Mouse (Mus musculus) thymus, adult 2 months (tissue): ENCODE measurements around the gene Fgf6.

Experiments
- CTCF ChIP-seq: fragments of 200-500 bp; IDR thresholded peaks from 2 replicates; pipeline ENCODE4 v1.5.1; 2012; ENCODE audit warnings: mild to moderate bottlenecking, control low read depth, low read length, moderate library complexity, borderline replicate concordance; ENCODE audit not compliant: control insufficient read depth, poor library complexity, insufficient read depth; ENCODE audit errors: extremely low read depth
- POLR2A ChIP-seq: fragments of 200-500 bp; IDR thresholded peaks from 2 replicates; pipeline ENCODE4 v1.6.1; 2012; ENCODE audit warnings: mild to moderate bottlenecking, low read length, control low read depth, moderate library complexity; ENCODE audit not compliant: control insufficient read depth, poor library complexity, insufficient read depth; ENCODE audit errors: extremely low read depth

GRCm38 (mm10) chr6:127011947-127012535, 3.3 kb upstream of the Fgf6 start:
- no peak for TF ChIP-seq POLR2A
- no peak for TF ChIP-seq CTCF
